7 mouse cellular contexts compared by ENCODE assay signal in genomic region chrX:77509149-77509548, GRCm38 (mm10). TPM values are rescaled to one million over a fixed set of nuclear protein-coding genes. Genes with fewer than 3 reads are reported as not detected.
DNase-seq lines count a peak whose midpoint lies in the region; ATAC-seq and TF ChIP-seq lines count a peak whose summit lies in the region.

No protein-coding gene starts in this region.

- peak; percentile 42 for TF ChIP-seq CTCF in midbrain, postnatal 0 days (IDR thresholded peaks at IDR 0.05)

- H3K27ac ChIP-seq in embryonic facial prominence, embryonic 14.5 days (replicated peaks; ENCODE audit: low read depth, low read length), result peak overlapping the region; percentile 98
- peak overlapping the region; percentile 97 for H3K27ac ChIP-seq in limb, embryonic 14.5 days (replicated peaks; ENCODE audit: low read depth, low read length)
- peak overlapping the region; percentile 89 for H3K27ac ChIP-seq in midbrain, postnatal 0 days (ENCODE audit: low read depth, low read length)

- no peak for TF ChIP-seq POLR2A in limb, embryonic 14.5 days (IDR thresholded peaks at IDR 0.05; ENCODE audit: borderline replicate concordance, extremely low read depth, insufficient read depth, insufficient read length)

- peak overlapping the region; percentile 63 for H3K4me3 ChIP-seq in embryonic facial prominence, embryonic 14.5 days (ENCODE audit: low read depth, low read length)
- H3K4me3 ChIP-seq in limb, embryonic 14.5 days (replicated peaks; ENCODE audit: low read length), result peak overlapping the region; percentile 64
- H3K4me3 ChIP-seq in midbrain, postnatal 0 days (ENCODE audit: low read depth, low read length), result peak overlapping the region; percentile 63

- H3K9me3 ChIP-seq in embryonic facial prominence, embryonic 14.5 days (ENCODE audit: control insufficient read depth, low read length), result no peaks in the 10 kb centered on the region
- no peaks in the 10 kb centered on the region for H3K9me3 ChIP-seq in limb, embryonic 14.5 days (ENCODE audit: control insufficient read depth, low read length)
- no peaks in the 10 kb centered on the region for H3K9me3 ChIP-seq in midbrain, postnatal 0 days (ENCODE audit: low read length)

- H3K9ac ChIP-seq in embryonic facial prominence, embryonic 14.5 days (ENCODE audit: low read depth, low read length), result no peak overlapping the region
- no peak overlapping the region for H3K9ac ChIP-seq in limb, embryonic 14.5 days (ENCODE audit: low read depth, low read length, severe bottlenecking)
- 0 out of 2 replicates have a peak overlapping the region, but pooled peaks have one; percentile 74 for H3K9ac ChIP-seq in midbrain, postnatal 0 days (replicated peaks; ENCODE audit: low read length, poor library complexity, severe bottlenecking)

- H3K27me3 ChIP-seq in embryonic facial prominence, embryonic 14.5 days (replicated peaks; ENCODE audit: control insufficient read depth, insufficient read depth, low read length), result no peaks in the 10 kb centered on the region
- no peaks in the 10 kb centered on the region for H3K27me3 ChIP-seq in limb, embryonic 14.5 days (ENCODE audit: control insufficient read depth, insufficient read depth, low read length)
- no peaks in the 10 kb centered on the region for H3K27me3 ChIP-seq in midbrain, postnatal 0 days (ENCODE audit: insufficient read depth, low read length)

- peak overlapping the region; percentile 58 for H3K4me2 ChIP-seq in embryonic facial prominence, embryonic 14.5 days (ENCODE audit: low read depth, low read length)
- peak overlapping the region; percentile 50 for H3K4me2 ChIP-seq in limb, embryonic 14.5 days (replicated peaks; ENCODE audit: low read depth, low read length, severe bottlenecking)
- peak overlapping the region; percentile 62 for H3K4me2 ChIP-seq in midbrain, postnatal 0 days (ENCODE audit: low read depth, low read length, poor library complexity, severe bottlenecking)

- peak; percentile 84 to 88 for DNase-seq in adrenal gland, postnatal 36 days
- DNase-seq in embryonic facial prominence, embryonic 14.5 days (ENCODE audit: low spot score), result peak; percentile 94
- DNase-seq in heart, adult 8-10 months (ENCODE audit: low spot score), result peak; percentile 92
- peak; percentile 95 for DNase-seq in kidney, adult 9 months
- peak; percentile 93 for DNase-seq in limb, embryonic 14.5 days (ENCODE audit: low spot score)
- peak; percentile 94 for DNase-seq in midbrain, postnatal 0 days (ENCODE audit: low spot score)
- DNase-seq in spleen, postnatal 14 days (ENCODE audit: low spot score in 2 of 2), result peak; percentile 35 to 54

- H3K36me3 ChIP-seq in embryonic facial prominence, embryonic 14.5 days (ENCODE audit: control insufficient read depth, insufficient read depth, low read length), result no peaks in the 10 kb centered on the region
- H3K36me3 ChIP-seq in limb, embryonic 14.5 days (ENCODE audit: control insufficient read depth, insufficient read depth, low read length), result no peaks in the 10 kb centered on the region
- H3K36me3 ChIP-seq in midbrain, postnatal 0 days (ENCODE audit: insufficient read depth, low read length), result no peaks in the 10 kb centered on the region

- WGBS in embryonic facial prominence, embryonic 14.5 days, result 20% methylated on average over 13 of the region's 13 CpGs
- WGBS in limb, embryonic 14.5 days, result 22% methylated on average over 13 of the region's 13 CpGs
- 21% methylated on average over 13 of the region's 13 CpGs for WGBS in midbrain, postnatal 0 days

- peak; percentile 80 for ATAC-seq in embryonic facial prominence, embryonic 14.5 days (ENCODE audit: low read depth)
- ATAC-seq in limb, embryonic 14.5 days (ENCODE audit: low FRiP score, low read depth), result peak; percentile 66
- ATAC-seq in midbrain, postnatal 0 days (ENCODE audit: low FRiP score), result peak; percentile 85

- H3K4me1 ChIP-seq in embryonic facial prominence, embryonic 14.5 days (ENCODE audit: control insufficient read depth, insufficient read depth, low read length), result 0 out of 2 replicates have a peak, but pooled peaks cover 7% of the 10 kb centered on the region
- peaks cover 4% of the 10 kb centered on the region; the same call in 1 of the 2 replicates for H3K4me1 ChIP-seq in limb, embryonic 14.5 days (ENCODE audit: control insufficient read depth, insufficient read depth, low read length)
- H3K4me1 ChIP-seq in midbrain, postnatal 0 days (ENCODE audit: insufficient read depth, low read length), result no peaks in the 10 kb centered on the region

RNA-seq across cellular contexts. Expression of gene Tbl1x, which starts 1.7 kb away (rescaled TPM):
- total RNA-seq in adrenal gland, postnatal 36 days (2021), result 10 to 100 TPM; 73.9 to 79.9 TPM
- 67.5 and 74.1 TPM in 2 replicates for polyA plus RNA-seq in embryonic facial prominence, embryonic 14.5 days (2014; fragmentation: Nextera tagmentation; extraction: Ambion mirVana)
- total RNA-seq in heart, adult 8-10 months (2022), result 10 to 100 TPM; 28.4 to 31.0 (median 29.7) TPM
- polyA plus RNA-seq in limb, embryonic 14.5 days (2012; rRNA removed), result 56.8 and 60.2 TPM in 2 replicates
- polyA plus RNA-seq in limb, embryonic 14.5 days (2014; fragmentation: Nextera tagmentation; extraction: Ambion mirVana), result 77.2 and 82.6 TPM in 2 replicates
- 46.0 and 54.6 TPM in 2 replicates for total RNA-seq in midbrain, postnatal 0 days (2014; rRNA removed)
- polyA plus RNA-seq in midbrain, postnatal 0 days (2015; fragmentation: Nextera tagmentation; extraction: Ambion mirVana), result 31.6 and 33.4 TPM in 2 replicates

Comparison
In these comparisons a context has a peak if more than half of its experiments do, and no peak if none do; other contexts are left out.
1. Peak in every context shown above with its lines: DNase-seq, ATAC-seq, H3K4me3 ChIP-seq and H3K27ac ChIP-seq.
2. DNase-seq: peak in every context shown above with its lines; median percentile 95 in kidney, adult 9 months; 94 in embryonic facial prominence, embryonic 14.5 days; 94 in midbrain, postnatal 0 days; 93 in limb, embryonic 14.5 days; 92 in heart, adult 8-10 months; 86 in adrenal gland, postnatal 36 days; 44 in spleen, postnatal 14 days.